Mouse (Mus musculus) midbrain, embryonic 11.5 days (tissue): ENCODE measurements around the gene Fbxw8. TPM values are rescaled to one million over a fixed set of nuclear protein-coding genes. Genes with fewer than 3 reads are reported as not detected.
A peak's percentile ranks its signal among the peaks of the same experiment; 100 is the strongest.

ENCODE experiments used
- ATAC-seq: fragments of 200-750 bp; cut with Nextera tagmentation; 2 replicates; pipeline ENCODE4 v1.8.0; 2017; ENCODE audit warnings: moderate TSS enrichment, moderate library complexity; ENCODE audit not compliant: low FRiP score
- DNase-seq: peaks from one replicate; pipeline ENCODE4 v3.0.0; 2015; ENCODE audit warnings: low spot score; ENCODE audit errors: missing footprints
- H3K27ac ChIP-seq: fragments of 300-500 bp; sonication (generic); 2 replicates; pipeline ENCODE4 v1.5.1; 2014; ENCODE audit warnings: low read depth, low read length
- H3K27me3 ChIP-seq: fragments of 300-500 bp; sonication (generic); 2 replicates; pipeline ENCODE4 v1.6.1; 2014; ENCODE audit warnings: mild to moderate bottlenecking, low read length, moderate library complexity, mixed read lengths; ENCODE audit not compliant: control insufficient read depth, insufficient read depth
- H3K36me3 ChIP-seq: fragments of 300-500 bp; sonication (generic); 2 replicates; pipeline ENCODE4 v1.6.1; 2014; ENCODE audit warnings: mild to moderate bottlenecking, low read length, moderate library complexity, mixed read lengths; ENCODE audit not compliant: control insufficient read depth, insufficient read depth
- H3K4me1 ChIP-seq: fragments of 300-500 bp; sonication (generic); 2 replicates; pipeline ENCODE4 v1.6.1; 2014; ENCODE audit warnings: low read length; ENCODE audit not compliant: control insufficient read depth, insufficient read depth
- H3K4me2 ChIP-seq: fragments of 300-500 bp; sonication (generic); 2 replicates; pipeline ENCODE4 v1.6.1; 2014; ENCODE audit warnings: mild to moderate bottlenecking, moderate library complexity
- H3K4me3 ChIP-seq: fragments of 300-500 bp; sonication (generic); 2 replicates; pipeline ENCODE4 v1.5.1; 2014; ENCODE audit warnings: low read depth, low read length
- H3K9ac ChIP-seq: fragments of 300-500 bp; sonication (generic); 2 replicates; pipeline ENCODE4 v1.6.1; 2014; ENCODE audit warnings: low read length
- H3K9me3 ChIP-seq: fragments of 300-500 bp; sonication (generic); 2 replicates; pipeline ENCODE4 v1.6.1; 2016; ENCODE audit warnings: low read length; ENCODE audit not compliant: control insufficient read depth
- WGBS: fragments of 180-500 bp; shearing (Covaris S2); extraction: QIAGEN DNeasy Blood & Tissue Kit; methylation state at CpG from one replicate; pipeline ENCODE4 v1.1.7; 2014; 5-methylcytosine and 5-hydroxymethylcytosine counted together
- polyA plus RNA-seq: library from polyadenylated mRNA; unstranded; fragments of >200 nt; fragmentation: Nextera tagmentation; extraction: Ambion mirVana; gene quantifications from 2 replicates; pipeline ENCODE4 v1.2.1, GENCODE M21; 2014

Fbxw8 gene
- polyA plus RNA-seq, 1 experiment from 2014 or later, result 21.1 TPM

DNA sequence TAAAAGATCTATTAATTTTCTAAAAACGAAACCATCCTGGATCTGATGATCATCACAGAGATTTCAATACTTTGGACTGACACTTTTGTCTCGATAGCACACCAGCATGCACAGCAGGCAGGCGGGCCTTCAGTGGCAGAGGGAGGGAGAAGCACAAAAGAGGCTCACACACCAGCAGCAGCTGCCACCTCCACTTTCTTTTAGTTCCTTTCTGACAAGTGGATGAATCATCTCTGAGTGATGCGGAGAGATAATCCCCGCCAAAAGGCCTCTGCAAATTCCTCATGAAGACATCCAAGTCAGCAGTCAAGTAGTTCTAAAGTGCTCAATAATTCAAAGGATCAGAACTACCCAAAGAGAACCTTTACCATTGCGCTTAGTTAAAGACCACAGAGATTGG is 75.9 kb downstream of the Fbxw8 start:
- Histone ChIP-seq H3K4me3 (no peak overlapping the region), H3K9ac (no peak overlapping the region), H3K27ac (peak overlapping the region; percentile 7), H3K27me3 (no peaks in the 10 kb centered on the region), H3K9me3 (no peaks in the 10 kb centered on the region), H3K36me3 (peaks cover 2% of the 10 kb centered on the region; the same call in 1 of the 2 replicates), H3K4me2 (no peak overlapping the region; the same call in 1 of the 2 replicates), H3K4me1 (peaks cover 34% of the 10 kb centered on the region)
- DNase-seq (no peak), ATAC-seq (0 out of 2 replicates have a peak, but pooled peaks have one; percentile 25)
- WGBS, result 38% methylated on average over 6 of the region's 6 CpGs

DNA sequence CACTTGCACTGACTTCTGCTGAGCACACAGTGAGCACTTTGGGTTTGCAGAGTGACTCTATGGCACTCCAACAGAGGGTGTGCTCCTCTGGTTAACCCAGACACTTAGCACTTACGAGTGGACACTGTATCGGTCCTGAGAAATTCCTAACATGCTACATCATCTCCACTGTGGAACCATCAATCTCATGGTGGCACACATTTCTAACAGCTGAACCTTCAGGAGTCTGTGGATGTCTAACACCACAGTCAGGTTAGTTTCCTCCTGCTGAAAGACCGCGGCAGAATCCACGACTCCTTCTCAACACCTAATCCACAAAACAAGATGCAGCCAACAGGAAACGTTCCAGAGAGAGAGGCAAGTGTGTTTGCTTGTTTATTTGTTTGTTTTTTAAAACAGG is 76.7 kb downstream of the Fbxw8 start:
- ATAC-seq, result no peak
- Histone ChIP-seq H3K4me1 (peaks cover 33% of the 10 kb centered on the region), H3K9me3 (no peaks in the 10 kb centered on the region), H3K4me2 (no peak overlapping the region), H3K27ac (peak overlapping the region; percentile 7; the same call in 1 of the 2 replicates), H3K36me3 (peaks cover 2% of the 10 kb centered on the region; the same call in 1 of the 2 replicates), H3K4me3 (no peak overlapping the region), H3K27me3 (no peaks in the 10 kb centered on the region), H3K9ac (no peak overlapping the region)
- 89% methylated on average over 6 of the region's 6 CpGs for WGBS
- no peak for DNase-seq

DNA sequence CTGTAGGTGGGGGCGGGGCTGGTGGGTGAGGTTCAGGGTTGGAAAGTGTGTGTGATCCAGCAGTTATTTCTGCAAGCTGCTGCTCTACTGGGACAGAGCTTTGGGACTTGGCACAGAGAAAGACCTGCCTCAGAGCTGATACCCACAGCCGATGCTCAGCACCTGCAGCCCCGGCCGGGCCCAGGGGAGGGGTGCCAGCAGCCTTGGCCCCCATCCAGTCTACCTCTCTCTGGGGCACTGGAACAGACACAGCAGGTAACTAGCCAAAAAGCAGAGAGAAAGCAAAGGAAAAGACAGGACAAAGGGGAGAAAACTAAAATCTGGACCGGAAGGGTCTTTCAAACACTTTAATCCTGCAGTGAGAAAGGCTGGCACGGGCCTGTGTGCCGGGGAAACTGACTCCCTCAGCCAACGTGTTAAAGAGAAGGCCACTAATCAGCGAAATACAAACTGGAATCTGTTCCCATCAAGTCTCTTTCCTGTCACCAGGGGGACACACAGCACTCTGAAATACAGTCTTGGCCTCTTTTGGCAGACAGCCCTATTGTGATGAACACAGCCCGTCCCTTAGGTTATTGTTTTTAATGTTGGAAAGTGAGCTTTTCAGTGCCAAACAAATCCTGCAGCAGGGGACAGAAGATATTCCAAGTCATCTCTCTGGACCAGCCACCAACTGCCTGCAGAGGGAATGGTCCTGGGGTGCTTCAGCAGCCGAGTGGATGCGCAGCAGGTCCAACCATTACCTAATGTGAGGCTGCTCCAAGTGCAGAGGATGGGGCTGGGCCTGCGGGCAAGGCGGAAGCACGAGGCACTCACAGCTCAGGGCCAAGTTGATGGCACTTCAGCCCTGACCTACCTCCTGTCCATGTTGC is 78.3 kb downstream of the Fbxw8 start:
- ATAC-seq (no peak), DNase-seq (no peak)
- 90% methylated on average over 15 of the region's 15 CpGs for WGBS
- Histone ChIP-seq H3K27me3 (no peaks in the 10 kb centered on the region), H3K9ac (no peak overlapping the region), H3K4me3 (no peak overlapping the region), H3K9me3 (no peaks in the 10 kb centered on the region), H3K4me2 (no peak overlapping the region), H3K36me3 (peaks cover 2% of the 10 kb centered on the region; the same call in 1 of the 2 replicates), H3K27ac (no peak overlapping the region), H3K4me1 (peaks cover 28% of the 10 kb centered on the region)

DNA sequence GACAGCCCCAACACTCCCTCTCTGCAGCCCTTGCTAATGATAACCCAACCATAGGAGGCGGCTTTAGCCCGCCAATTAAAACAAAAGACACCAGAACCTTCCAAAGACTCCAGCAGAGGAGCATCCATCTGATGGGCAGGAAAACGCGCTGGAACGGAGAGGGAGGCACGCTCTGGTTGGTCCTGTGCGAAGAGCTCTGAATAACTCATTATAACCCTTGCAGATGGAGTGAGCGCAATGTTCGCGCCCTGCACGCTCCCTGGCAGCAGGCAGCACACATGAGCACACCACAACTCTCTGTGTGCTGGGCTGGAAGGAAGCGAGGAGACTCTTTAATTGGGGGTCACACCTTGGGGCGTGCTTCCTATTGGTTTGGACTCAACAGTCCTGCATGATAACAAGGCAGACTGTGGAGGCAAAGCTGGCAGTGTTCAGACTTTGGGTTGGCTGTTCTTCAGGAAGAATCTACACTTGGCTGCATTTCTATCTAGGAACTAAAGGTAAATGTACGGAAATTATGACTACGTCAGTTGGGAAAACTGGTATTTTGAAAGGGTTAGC is 82.0 kb downstream of the Fbxw8 start:
- DNase-seq (no peak), ATAC-seq (no peak)
- Histone ChIP-seq H3K4me1 (no peaks in the 10 kb centered on the region), H3K9ac (no peak overlapping the region), H3K9me3 (no peaks in the 10 kb centered on the region), H3K27ac (no peak overlapping the region), H3K36me3 (peaks cover 2% of the 10 kb centered on the region; the same call in 1 of the 2 replicates), H3K27me3 (no peaks in the 10 kb centered on the region), H3K4me2 (no peak overlapping the region), H3K4me3 (no peak overlapping the region)
- 91% methylated on average over 15 of the region's 15 CpGs for WGBS

DNA sequence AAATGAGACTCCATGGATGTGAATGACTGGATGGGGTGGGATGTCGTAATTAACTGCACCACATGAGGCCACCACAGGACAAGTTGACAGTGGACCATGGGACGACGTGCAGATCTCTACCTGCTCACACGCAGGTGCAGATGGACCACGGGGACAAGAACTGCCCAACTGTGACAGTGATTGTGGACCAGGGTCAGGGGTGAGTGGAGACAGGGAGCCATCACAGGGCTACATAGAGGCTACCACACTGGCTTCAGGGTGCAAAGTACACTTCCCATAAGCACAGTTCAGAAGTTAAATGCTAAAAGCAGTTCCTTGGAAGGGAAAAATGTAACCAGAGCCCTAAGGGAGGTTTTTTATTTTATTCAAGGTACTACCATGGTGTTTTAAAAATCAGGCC is 83.5 kb downstream of the Fbxw8 start:
- no peak overlapping the region for H3K4me2 ChIP-seq
- H3K9me3 ChIP-seq, result no peaks in the 10 kb centered on the region
- DNase-seq (no peak), ATAC-seq (no peak)
- no peaks in the 10 kb centered on the region for H3K27me3 ChIP-seq
- no peak overlapping the region for H3K27ac ChIP-seq
- no peak overlapping the region for H3K4me3 ChIP-seq
- no peaks in the 10 kb centered on the region for H3K4me1 ChIP-seq
- H3K9ac ChIP-seq, result no peak overlapping the region
- no peaks in the 10 kb centered on the region; the same call in 1 of the 2 replicates for H3K36me3 ChIP-seq
- 81% methylated on average over 5 of the region's 5 CpGs for WGBS

DNA sequence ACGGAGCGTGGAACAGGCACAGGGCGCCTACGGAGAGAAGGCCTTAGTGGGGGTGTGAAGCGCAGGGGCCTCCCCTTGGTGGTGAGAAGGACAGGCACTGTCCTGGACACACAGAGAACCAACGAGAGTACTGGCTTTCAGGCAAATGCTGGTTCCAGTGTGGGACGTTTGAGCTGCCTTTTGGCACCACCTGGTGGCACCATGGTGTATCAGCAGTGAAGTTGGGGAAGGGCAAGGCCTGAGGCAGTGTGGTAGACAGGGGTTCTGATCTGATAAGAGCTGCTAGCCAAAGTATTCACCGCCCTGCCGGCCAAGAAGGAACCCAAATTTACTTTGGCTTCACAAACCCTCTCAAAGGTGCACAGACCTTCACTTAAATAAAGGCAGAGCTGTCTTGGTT is 85.9 kb downstream of the Fbxw8 start:
- ATAC-seq (peak; percentile 53; the same call in 1 of the 2 replicates), DNase-seq (peak; percentile 95)
- H3K9me3 ChIP-seq, result no peaks in the 10 kb centered on the region
- no peak overlapping the region for H3K27ac ChIP-seq
- WGBS, result 52% methylated on average over 9 of the region's 9 CpGs
- peaks cover 5% of the 10 kb centered on the region; the same call in 1 of the 2 replicates for H3K4me1 ChIP-seq
- no peak overlapping the region for H3K4me3 ChIP-seq
- no peak overlapping the region for H3K4me2 ChIP-seq
- no peaks in the 10 kb centered on the region for H3K27me3 ChIP-seq
- H3K36me3 ChIP-seq, result no peaks in the 10 kb centered on the region; the same call in 1 of the 2 replicates
- H3K9ac ChIP-seq, result no peak overlapping the region

DNA sequence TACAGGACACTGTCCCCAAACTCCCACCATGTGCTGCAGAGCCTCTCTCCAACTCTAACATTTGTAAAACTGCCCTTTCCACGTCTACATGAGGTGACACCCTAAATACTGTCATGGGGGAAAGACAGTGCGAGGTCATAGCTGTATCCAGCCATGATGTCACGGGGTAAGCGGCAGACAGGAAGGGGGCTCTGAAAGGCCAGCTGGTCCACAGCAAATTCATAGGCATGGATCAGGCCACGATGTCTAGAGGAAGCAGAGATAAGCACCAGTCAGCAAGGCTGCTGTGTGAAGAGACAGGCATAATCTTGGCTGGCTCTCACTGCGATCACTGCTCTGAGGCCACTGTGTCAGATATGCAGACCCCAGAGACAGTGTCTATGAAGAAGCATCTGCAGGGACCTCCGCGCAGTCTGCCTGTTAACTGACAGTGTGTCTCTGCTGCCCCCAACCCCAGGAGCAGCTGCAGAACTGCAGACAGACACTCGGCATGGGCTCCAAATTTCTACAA is 87.2 kb downstream of the Fbxw8 start:
- Histone ChIP-seq H3K4me1 (peaks cover 11% of the 10 kb centered on the region), H3K36me3 (no peaks in the 10 kb centered on the region; the same call in 1 of the 2 replicates), H3K4me3 (no peak overlapping the region), H3K27me3 (no peaks in the 10 kb centered on the region), H3K9me3 (no peaks in the 10 kb centered on the region), H3K9ac (no peak overlapping the region), H3K27ac (no peak overlapping the region), H3K4me2 (no peak overlapping the region)
- DNase-seq (no peak), ATAC-seq (no peak)
- 91% methylated on average over 9 of the region's 9 CpGs for whole genome bisulfite sequencing

DNA sequence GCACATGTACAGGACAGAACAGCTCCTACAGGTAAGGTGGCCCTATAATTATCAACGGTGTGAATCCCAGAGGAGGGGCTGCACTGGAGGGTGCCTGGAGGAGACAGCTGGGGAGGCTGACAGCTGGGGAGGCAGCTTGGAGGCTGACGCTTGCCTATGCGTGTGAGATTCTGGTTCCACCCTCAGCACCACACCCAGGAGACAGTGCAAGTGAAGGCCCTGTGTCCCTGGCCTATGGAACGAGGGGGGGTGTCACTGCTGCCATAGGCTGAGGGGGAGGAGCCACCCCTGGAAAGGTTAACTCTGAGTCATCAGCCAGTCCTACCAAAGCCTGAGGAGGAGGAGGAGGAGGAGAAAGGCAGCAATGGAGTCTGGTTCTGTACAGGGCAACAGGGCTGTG is 87.7 kb downstream of the Fbxw8 start:
- Histone ChIP-seq H3K27me3 (no peaks in the 10 kb centered on the region), H3K4me1 (peaks cover 12% of the 10 kb centered on the region), H3K4me2 (no peak overlapping the region), H3K27ac (no peak overlapping the region), H3K36me3 (no peaks in the 10 kb centered on the region; the same call in 1 of the 2 replicates), H3K4me3 (no peak overlapping the region), H3K9ac (no peak overlapping the region), H3K9me3 (no peaks in the 10 kb centered on the region)
- 83% methylated on average over 4 of the region's 4 CpGs for WGBS
- ATAC-seq (no peak), DNase-seq (no peak)

DNA sequence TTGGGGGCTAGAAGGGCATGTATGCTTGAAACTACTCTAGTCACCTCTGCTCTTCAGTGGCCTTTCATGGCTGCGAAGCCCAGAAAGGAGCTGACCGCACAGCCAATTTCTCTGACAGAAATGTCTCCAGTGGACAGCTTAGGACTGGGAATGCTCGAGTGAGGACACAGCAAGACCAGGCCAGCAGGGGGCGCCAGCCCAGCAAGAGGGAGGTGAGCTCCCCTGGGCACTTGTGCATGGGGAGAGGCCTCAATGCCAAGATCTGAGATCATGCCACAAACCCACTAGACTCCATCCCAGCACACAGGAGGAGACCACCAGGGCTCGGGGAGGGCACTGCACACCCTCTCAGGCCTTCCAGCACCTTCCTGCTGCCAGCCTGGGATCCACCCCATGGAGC is 88.4 kb downstream of the Fbxw8 start:
- H3K27me3 ChIP-seq, result no peaks in the 10 kb centered on the region
- ATAC-seq, result no peak
- no peak overlapping the region for H3K9ac ChIP-seq
- 59% methylated on average over 5 of the region's 5 CpGs for WGBS
- H3K4me3 ChIP-seq, result no peak overlapping the region
- DNase-seq, result peak; percentile 95
- no peak overlapping the region for H3K27ac ChIP-seq
- H3K9me3 ChIP-seq, result no peaks in the 10 kb centered on the region
- no peak overlapping the region for H3K4me2 ChIP-seq
- H3K36me3 ChIP-seq, result no peaks in the 10 kb centered on the region; the same call in 1 of the 2 replicates
- H3K4me1 ChIP-seq, result peaks cover 12% of the 10 kb centered on the region
